Mouse (Mus musculus) hindbrain, embryonic 13.5 days (tissue): ENCODE results near the gene Aqp1. TPM values are rescaled to one million over a fixed set of nuclear protein-coding genes. Genes with fewer than 3 reads are reported as not detected.
A peak's percentile ranks its signal among the peaks of the same experiment; 100 is the strongest.

Source experiments
- ATAC-seq: fragments of 200-750 bp; cut with Nextera tagmentation; 2 replicates; pipeline ENCODE4 v1.8.0; 2017; ENCODE audit warnings: moderate TSS enrichment; ENCODE audit not compliant: low FRiP score
- H3K27ac ChIP-seq: fragments of 300-500 bp; sonication (generic); 2 replicates; pipeline ENCODE4 v1.5.1; 2015; ENCODE audit warnings: inconsistent platforms, mild to moderate bottlenecking, moderate library complexity
- H3K27me3 ChIP-seq: fragments of 300-500 bp; sonication (generic); 2 replicates; pipeline ENCODE4 v1.6.1; 2015; ENCODE audit warnings: mild to moderate bottlenecking, inconsistent platforms
- H3K36me3 ChIP-seq: fragments of 300-500 bp; sonication (generic); 2 replicates; pipeline ENCODE4 v1.6.1; 2015; ENCODE audit warnings: mild to moderate bottlenecking, inconsistent platforms
- H3K4me1 ChIP-seq: fragments of 300-500 bp; sonication (generic); replicated peaks from 2 replicates; pipeline ENCODE4 v1.6.1; 2015; ENCODE audit warnings: inconsistent platforms
- H3K4me2 ChIP-seq: fragments of 300-500 bp; sonication (generic); 2 replicates; pipeline ENCODE4 v1.6.1; 2015; ENCODE audit warnings: inconsistent platforms, mild to moderate bottlenecking, moderate library complexity
- H3K4me3 ChIP-seq: fragments of 300-500 bp; sonication (generic); 2 replicates; pipeline ENCODE4 v1.5.1; 2015; ENCODE audit warnings: mild to moderate bottlenecking, inconsistent platforms
- H3K9ac ChIP-seq: fragments of 300-500 bp; sonication (generic); 2 replicates; pipeline ENCODE4 v1.6.1; 2015; ENCODE audit warnings: mild to moderate bottlenecking, inconsistent platforms
- H3K9me3 ChIP-seq: fragments of 300-500 bp; sonication (generic); 2 replicates; pipeline ENCODE4 v1.6.1; 2016; ENCODE audit warnings: inconsistent platforms
- WGBS: fragments of 180-500 bp; shearing (Covaris S2); methylation state at CpG from one replicate; pipeline ENCODE4 v1.1.7; 2015; 5-methylcytosine and 5-hydroxymethylcytosine counted together
- polyA plus RNA-seq: library from polyadenylated mRNA; unstranded; fragments of >200 nt; fragmentation: Nextera tagmentation; extraction: Ambion mirVana; gene quantifications from 2 replicates; pipeline ENCODE4 v1.2.1, GENCODE M21; 2015

Aqp1 gene
- polyA plus RNA-seq, 1 experiment from 2014 or later, result 20.5 TPM

GRCm38 (mm10) chr6:55349231-55349630, 13.0 kb downstream of the Aqp1 start:
- ATAC-seq, result no peak
- Histone ChIP-seq H3K4me3 (no peak overlapping the region), H3K9ac (no peak overlapping the region), H3K4me2 (no peak overlapping the region), H3K9me3 (0 out of 2 replicates have a peak, but pooled peaks cover 9% of the 10 kb centered on the region), H3K27ac (no peak overlapping the region), H3K4me1 (no peaks in the 10 kb centered on the region), H3K27me3 (0 out of 2 replicates have a peak, but pooled peaks cover 3% of the 10 kb centered on the region), H3K36me3 (0 out of 2 replicates have a peak, but pooled peaks cover 3% of the 10 kb centered on the region)
- 90% methylated on average over 4 of the region's 4 CpGs for WGBS

- no peaks in the 10 kb centered on the region for H3K4me1 ChIP-seq
- H3K36me3 ChIP-seq, result 0 out of 2 replicates have a peak, but pooled peaks cover 3% of the 10 kb centered on the region
- ATAC-seq, result no peak
- 0 out of 2 replicates have a peak, but pooled peaks cover 6% of the 10 kb centered on the region for H3K27me3 ChIP-seq
- no peak overlapping the region for H3K9ac ChIP-seq
- H3K27ac ChIP-seq, result no peak overlapping the region
- 93% methylated on average over 6 of the region's 6 CpGs for WGBS
- H3K4me2 ChIP-seq, result no peak overlapping the region
- H3K4me3 ChIP-seq, result no peak overlapping the region
- H3K9me3 ChIP-seq, result 0 out of 2 replicates have a peak, but pooled peaks cover 9% of the 10 kb centered on the region
Observed at GRCm38 (mm10) chr6:55350383-55350952, 14.2 kb downstream of the Aqp1 start.

GRCm38 (mm10) chr6:55351712-55352111, 15.5 kb downstream of the Aqp1 start:
- H3K27ac ChIP-seq, result no peak overlapping the region
- H3K9me3 ChIP-seq, result 0 out of 2 replicates have a peak, but pooled peaks cover 9% of the 10 kb centered on the region
- H3K27me3 ChIP-seq, result 0 out of 2 replicates have a peak, but pooled peaks cover 6% of the 10 kb centered on the region
- H3K4me1 ChIP-seq, result no peaks in the 10 kb centered on the region
- H3K4me3 ChIP-seq, result no peak overlapping the region
- H3K36me3 ChIP-seq, result 0 out of 2 replicates have a peak, but pooled peaks cover 3% of the 10 kb centered on the region
- no peak overlapping the region for H3K9ac ChIP-seq
- H3K4me2 ChIP-seq, result no peak overlapping the region
- no peak for ATAC-seq
- WGBS, result 64% methylated on average over 7 of the region's 7 CpGs

- ATAC-seq, result no peak
- 0 out of 2 replicates have a peak, but pooled peaks cover 3% of the 10 kb centered on the region for H3K36me3 ChIP-seq
- H3K4me2 ChIP-seq, result no peak overlapping the region
- 0 out of 2 replicates have a peak, but pooled peaks cover 9% of the 10 kb centered on the region for H3K9me3 ChIP-seq
- 0 out of 2 replicates have a peak, but pooled peaks cover 6% of the 10 kb centered on the region for H3K27me3 ChIP-seq
- no peak overlapping the region for H3K27ac ChIP-seq
- no peak overlapping the region for H3K4me3 ChIP-seq
- H3K4me1 ChIP-seq, result peaks cover 7% of the 10 kb centered on the region; the same call in 1 of the 2 replicates
- WGBS, result 81% methylated on average over 12 of the region's 12 CpGs
- no peak overlapping the region for H3K9ac ChIP-seq
Observed at GRCm38 (mm10) chr6:55353711-55354445, 17.6 kb downstream of the Aqp1 start.

- Histone ChIP-seq H3K4me3 (no peak overlapping the region), H3K9me3 (0 out of 2 replicates have a peak, but pooled peaks cover 6% of the 10 kb centered on the region), H3K36me3 (0 out of 2 replicates have a peak, but pooled peaks cover 3% of the 10 kb centered on the region), H3K27ac (no peak overlapping the region), H3K27me3 (0 out of 2 replicates have a peak, but pooled peaks cover 6% of the 10 kb centered on the region), H3K9ac (no peak overlapping the region), H3K4me1 (peaks cover 7% of the 10 kb centered on the region; the same call in 1 of the 2 replicates), H3K4me2 (no peak overlapping the region)
- ATAC-seq, result no peak
- 68% methylated on average over 4 of the region's 4 CpGs for WGBS
Observed at GRCm38 (mm10) chr6:55354456-55355117, 18.4 kb downstream of the Aqp1 start.

DNA sequence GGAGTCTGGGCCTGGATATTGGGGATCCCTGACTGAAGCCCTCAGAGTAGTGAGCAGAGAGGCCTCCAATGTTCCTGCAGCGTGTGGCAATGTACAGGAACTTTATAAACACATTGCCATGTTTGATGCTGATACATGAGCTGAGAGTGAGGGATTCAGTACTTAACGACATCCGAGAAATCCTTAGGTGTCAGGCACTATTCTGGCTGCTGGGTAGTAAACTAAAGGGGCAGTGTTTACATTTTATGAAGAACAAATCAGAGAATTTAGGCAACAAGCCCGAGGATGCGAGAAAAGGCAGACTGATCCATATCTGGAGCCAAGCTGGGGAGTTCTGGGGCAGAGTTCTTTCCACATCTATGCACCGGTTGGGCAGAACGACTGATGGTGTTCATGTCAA, 19.3 kb downstream of the Aqp1 start:
- Histone ChIP-seq H3K4me2 (no peak overlapping the region), H3K27ac (no peak overlapping the region), H3K4me3 (no peak overlapping the region), H3K9me3 (no peaks in the 10 kb centered on the region), H3K4me1 (peaks cover 7% of the 10 kb centered on the region; the same call in 1 of the 2 replicates), H3K9ac (no peak overlapping the region), H3K27me3 (0 out of 2 replicates have a peak, but pooled peaks cover 6% of the 10 kb centered on the region), H3K36me3 (no peaks in the 10 kb centered on the region)
- WGBS, result 89% methylated on average over 7 of the region's 7 CpGs
- no peak for ATAC-seq

GRCm38 (mm10) chr6:55356017-55356703, 19.9 kb downstream of the Aqp1 start:
- Histone ChIP-seq H3K36me3 (no peaks in the 10 kb centered on the region), H3K27me3 (0 out of 2 replicates have a peak, but pooled peaks cover 6% of the 10 kb centered on the region), H3K4me1 (peaks cover 7% of the 10 kb centered on the region; the same call in 1 of the 2 replicates), H3K4me2 (no peak overlapping the region), H3K27ac (no peak overlapping the region), H3K4me3 (no peak overlapping the region), H3K9me3 (no peaks in the 10 kb centered on the region), H3K9ac (no peak overlapping the region)
- ATAC-seq, result no peak
- 61% methylated on average over 5 of the region's 5 CpGs for WGBS

GRCm38 (mm10) chr6:55356976-55357635, 20.9 kb downstream of the Aqp1 start:
- WGBS, result 59% methylated on average over 5 of the region's 5 CpGs
- Histone ChIP-seq H3K4me1 (peaks cover 7% of the 10 kb centered on the region; the same call in 1 of the 2 replicates), H3K27me3 (0 out of 2 replicates have a peak, but pooled peaks cover 6% of the 10 kb centered on the region), H3K4me3 (no peak overlapping the region), H3K4me2 (no peak overlapping the region), H3K9ac (no peak overlapping the region), H3K27ac (no peak overlapping the region), H3K9me3 (no peaks in the 10 kb centered on the region), H3K36me3 (no peaks in the 10 kb centered on the region)
- no peak for ATAC-seq

- Histone ChIP-seq H3K4me1 (peaks cover 7% of the 10 kb centered on the region; the same call in 1 of the 2 replicates), H3K9ac (no peak overlapping the region), H3K4me2 (no peak overlapping the region), H3K27me3 (0 out of 2 replicates have a peak, but pooled peaks cover 6% of the 10 kb centered on the region), H3K9me3 (no peaks in the 10 kb centered on the region), H3K4me3 (no peak overlapping the region), H3K36me3 (no peaks in the 10 kb centered on the region), H3K27ac (no peak overlapping the region)
- WGBS, result 47% methylated on average over 6 of the region's 6 CpGs
- ATAC-seq, result peak; percentile 29; the same call in 1 of the 2 replicates
Observed at GRCm38 (mm10) chr6:55357636-55358031, 21.4 kb downstream of the Aqp1 start.

DNA sequence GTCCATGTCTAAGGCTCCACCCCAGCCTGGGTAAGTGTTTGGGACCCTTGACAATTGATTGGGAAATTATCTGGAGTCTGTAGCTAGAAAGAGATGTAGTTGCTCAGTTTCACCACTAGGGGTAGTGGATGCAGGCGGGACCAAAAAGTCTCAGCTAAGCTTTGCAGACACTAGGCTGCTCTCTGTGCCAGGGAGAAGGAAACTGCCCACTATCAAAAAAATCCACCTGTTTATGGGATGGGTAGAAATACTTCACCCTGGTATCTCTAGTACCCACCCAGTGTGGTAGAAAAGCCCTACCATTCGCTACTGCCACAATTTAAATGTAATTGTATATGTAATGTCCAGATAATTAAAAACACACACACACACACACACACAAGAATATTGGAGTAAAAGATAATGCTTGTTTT, 22.5 kb downstream of the Aqp1 start:
- ATAC-seq, result no peak
- H3K4me2 ChIP-seq, result no peak overlapping the region
- 29% methylated on average over 2 of the region's 2 CpGs for WGBS
- H3K9me3 ChIP-seq, result no peaks in the 10 kb centered on the region
- H3K4me1 ChIP-seq, result peaks cover 7% of the 10 kb centered on the region; the same call in 1 of the 2 replicates
- H3K36me3 ChIP-seq, result no peaks in the 10 kb centered on the region
- no peak overlapping the region for H3K4me3 ChIP-seq
- H3K9ac ChIP-seq, result no peak overlapping the region
- H3K27me3 ChIP-seq, result 0 out of 2 replicates have a peak, but pooled peaks cover 6% of the 10 kb centered on the region
- H3K27ac ChIP-seq, result no peak overlapping the region

GRCm38 (mm10) chr6:55362663-55363062, 26.4 kb downstream of the Aqp1 start:
- no peak for ATAC-seq
- H3K27me3 ChIP-seq, result no peaks in the 10 kb centered on the region
- H3K9ac ChIP-seq, result no peak overlapping the region
- WGBS, result 91% methylated on average over 1 of the region's 1 CpGs
- H3K4me1 ChIP-seq, result 0 out of 2 replicates have a peak, but pooled peaks cover 2% of the 10 kb centered on the region
- no peak overlapping the region for H3K27ac ChIP-seq
- H3K4me2 ChIP-seq, result no peak overlapping the region
- H3K4me3 ChIP-seq, result no peak overlapping the region
- H3K36me3 ChIP-seq, result no peaks in the 10 kb centered on the region
- H3K9me3 ChIP-seq, result no peaks in the 10 kb centered on the region
